Mouse (Mus musculus) limb, embryonic 10.5 days (tissue): ENCODE measurements around the gene Tespa1. TPM values are rescaled to one million over a fixed set of nuclear protein-coding genes. Genes with fewer than 3 reads are reported as not detected.
A peak's percentile ranks its signal among the peaks of the same experiment; 100 is the strongest.
"Not testable (repeated sequence)": the region's sequence is repeated elsewhere in the genome, so short reads cannot be mapped to it uniquely, and the experiment has no call there.

Experiments used
- DNase-seq: peaks from one replicate; pipeline ENCODE4 v3.0.0-alpha.2; 2017; ENCODE audit warnings: low spot score
- H3K27ac ChIP-seq: fragments of 300-500 bp; sonication (generic); 2 replicates; pipeline ENCODE4 v1.5.1; 2016; ENCODE audit warnings: mild to moderate bottlenecking
- H3K27me3 ChIP-seq: fragments of 300-500 bp; sonication (generic); 2 replicates; pipeline ENCODE4 v1.6.1; 2016; ENCODE audit warnings: low read depth, mild to moderate bottlenecking; ENCODE audit not compliant: poor library complexity, severe bottlenecking
- H3K36me3 ChIP-seq: fragments of 300-500 bp; sonication (generic); 2 replicates; pipeline ENCODE4 v1.6.1; 2016; ENCODE audit warnings: mild to moderate bottlenecking, moderate library complexity
- H3K4me1 ChIP-seq: fragments of 300-500 bp; sonication (generic); 2 replicates; pipeline ENCODE4 v1.6.1; 2016
- H3K4me3 ChIP-seq: fragments of 300-500 bp; sonication (generic); 2 replicates; pipeline ENCODE4 v1.5.1; 2016; ENCODE audit warnings: mild to moderate bottlenecking, moderate library complexity
- H3K9me3 ChIP-seq: fragments of 300-500 bp; sonication (generic); replicated peaks from 2 replicates; pipeline ENCODE4 v1.6.1; 2016; ENCODE audit warnings: mild to moderate bottlenecking
- WGBS: fragments of 180-500 bp; shearing (Covaris S2); methylation state at CpG from one replicate; pipeline ENCODE4 v1.1.7; 2016; 5-methylcytosine and 5-hydroxymethylcytosine counted together
- polyA plus RNA-seq: library from polyadenylated mRNA; unstranded; fragments of >200 nt; fragmentation: Nextera tagmentation; extraction: Ambion mirVana; gene quantifications from 2 replicates; pipeline ENCODE4 v1.2.1, GENCODE M21; 2016

Tespa1 gene
- polyA plus RNA-seq, result 0.19 TPM in 1 of 2 replicates, not detected in the other

DNA sequence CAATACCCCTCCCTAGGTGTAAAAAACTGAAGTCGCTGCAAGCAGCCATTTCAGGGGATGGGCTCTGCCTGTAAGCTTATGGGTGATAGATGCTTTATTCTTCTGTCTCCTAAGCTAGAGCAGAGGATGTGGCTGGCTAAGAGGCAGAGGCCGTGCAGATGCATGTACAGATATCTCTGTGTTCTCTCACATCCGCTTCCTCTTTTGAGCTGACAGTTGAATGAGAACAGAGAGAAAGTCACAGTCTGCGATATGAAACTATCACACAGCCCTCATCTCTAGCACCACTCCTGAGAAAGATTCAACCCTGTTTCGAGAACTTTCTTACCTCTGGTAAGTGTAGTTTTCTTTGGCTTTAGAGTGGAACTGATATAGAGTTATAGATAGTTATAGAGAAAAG lies at the start of gene Tespa1:
Gene Tespa1, plus strand, starts transcription at position 234 of the 400 bp plus-strand sequence.
- 87% methylated on average over 5 of the region's 5 CpGs for whole genome bisulfite sequencing
- H3K36me3 ChIP-seq, result no peaks in the 10 kb centered on the region
- H3K27ac ChIP-seq, result no peak within 1 kb of the TSS
- no peak within 1 kb of the TSS for H3K4me3 ChIP-seq
- H3K4me1 ChIP-seq, result no peaks in the 10 kb centered on the region
- DNase-seq, result no peak
- no peaks in the 10 kb centered on the region for H3K27me3 ChIP-seq
- H3K9me3 ChIP-seq, result no peaks in the 10 kb centered on the region

DNA sequence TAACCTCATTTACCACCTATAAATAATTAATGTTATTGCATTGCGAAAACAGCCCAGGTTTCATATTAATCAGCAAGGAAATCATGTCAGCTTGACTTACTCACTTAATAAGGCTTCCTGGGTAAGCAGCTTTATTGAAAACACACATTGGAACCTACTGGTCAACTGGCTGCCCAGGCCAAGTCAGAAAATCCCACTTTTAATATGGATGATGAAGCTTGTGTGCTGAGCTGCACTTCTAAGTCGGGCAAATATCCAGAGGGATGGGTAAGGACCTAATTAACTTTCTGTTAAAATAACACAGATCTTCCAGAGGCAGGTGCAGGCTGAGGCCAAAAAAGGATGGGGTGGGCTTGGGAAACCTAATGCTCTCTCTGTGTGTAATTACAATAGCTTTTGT lies 46.9 kb upstream of the Tespa1 start:
- Histone ChIP-seq H3K36me3 (no peaks in the 10 kb centered on the region), H3K27ac (no peak overlapping the region), H3K9me3 (no peaks in the 10 kb centered on the region), H3K4me3 (no peak overlapping the region), H3K27me3 (no peaks in the 10 kb centered on the region), H3K4me1 (no peaks in the 10 kb centered on the region)
- 74% methylated on average over 2 of the region's 2 CpGs for WGBS
- no peak for DNase-seq

DNA sequence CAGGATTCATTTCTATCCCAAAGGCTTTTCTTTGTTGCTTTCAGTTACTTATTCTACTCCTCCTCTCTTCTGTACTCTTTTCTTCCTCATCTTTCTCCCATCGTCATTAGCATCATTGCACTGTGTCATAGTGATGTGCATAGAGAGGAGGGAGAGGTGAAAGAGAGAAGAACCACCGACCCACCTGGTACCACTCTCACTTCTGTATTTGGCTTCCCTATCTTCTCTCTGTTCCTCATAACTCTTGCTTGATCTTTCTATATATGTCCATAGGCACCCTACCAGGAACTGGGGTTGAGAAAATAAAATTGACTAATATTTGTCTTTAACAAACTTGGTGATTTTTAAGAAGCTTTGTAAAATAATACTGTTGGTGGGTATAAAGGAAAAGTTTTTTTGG lies 46.2 kb upstream of the Tespa1 start:
- DNase-seq, result no peak
- Histone ChIP-seq H3K36me3 (no peaks in the 10 kb centered on the region), H3K4me1 (no peaks in the 10 kb centered on the region), H3K4me3 (no peak overlapping the region), H3K27me3 (no peaks in the 10 kb centered on the region), H3K9me3 (no peaks in the 10 kb centered on the region), H3K27ac (no peak overlapping the region)
- 82% methylated on average over 2 of the region's 2 CpGs for WGBS

DNA sequence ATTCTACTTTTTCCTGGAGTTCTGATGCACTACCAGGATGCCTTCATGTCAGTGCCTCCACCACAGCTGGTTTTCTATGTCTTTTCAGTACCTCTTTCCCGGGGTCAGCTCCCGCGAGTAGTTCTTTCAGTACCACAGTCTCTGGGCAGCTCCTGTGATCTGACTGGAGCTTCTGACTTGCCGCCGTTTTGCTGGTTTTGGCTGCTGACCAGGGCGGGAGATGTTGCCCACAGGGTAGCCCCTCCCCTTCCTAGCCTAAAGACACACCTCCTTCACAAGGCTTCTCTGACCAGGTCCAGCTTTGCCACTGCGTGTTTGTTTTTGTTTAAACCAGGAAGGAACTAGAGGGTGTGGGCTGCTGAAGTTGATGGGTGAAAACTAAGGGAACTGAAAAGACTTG lies 42.6 kb upstream of the Tespa1 start, which contains the start of gene Neurod4:
Gene Neurod4, minus strand, starts transcription at position 175 of the 400 bp plus-strand sequence.
- WGBS, result under 1% methylated on average over 7 of the region's 7 CpGs
- no peaks in the 10 kb centered on the region for H3K4me1 ChIP-seq
- DNase-seq, result peak; percentile 70
- no peak within 1 kb of the TSS for H3K27ac ChIP-seq
- no peak within 1 kb of the TSS for H3K4me3 ChIP-seq
- no peaks in the 10 kb centered on the region for H3K36me3 ChIP-seq
- no peaks in the 10 kb centered on the region for H3K9me3 ChIP-seq
- H3K27me3 ChIP-seq, result no peaks in the 10 kb centered on the region

DNA sequence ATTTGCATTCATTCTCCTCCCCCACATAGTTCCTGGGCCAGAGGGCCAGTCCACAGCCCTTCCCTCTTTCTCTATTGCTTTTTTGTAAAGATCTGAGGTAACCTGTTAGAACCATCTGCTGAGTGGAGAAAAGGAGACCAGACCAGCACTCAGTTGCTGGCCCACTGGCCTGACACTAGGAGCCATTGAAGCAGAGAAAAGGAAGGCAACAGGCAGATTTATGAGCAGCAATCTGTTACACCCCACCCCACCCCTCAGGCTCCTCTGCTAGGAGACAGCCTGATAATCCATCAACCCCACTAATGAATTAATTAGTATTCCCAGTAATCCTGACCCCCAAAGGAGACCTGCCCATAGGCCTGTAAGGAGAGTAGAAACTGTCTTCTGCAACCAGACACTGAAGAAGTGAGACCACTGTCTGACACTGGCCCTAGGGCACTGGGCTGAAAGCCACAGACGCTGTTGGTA lies 40.7 kb upstream of the Tespa1 start:
- WGBS, result 3% methylated on average over 1 of the region's 1 CpGs
- DNase-seq, result no peak
- no peaks in the 10 kb centered on the region for H3K27me3 ChIP-seq

DNA sequence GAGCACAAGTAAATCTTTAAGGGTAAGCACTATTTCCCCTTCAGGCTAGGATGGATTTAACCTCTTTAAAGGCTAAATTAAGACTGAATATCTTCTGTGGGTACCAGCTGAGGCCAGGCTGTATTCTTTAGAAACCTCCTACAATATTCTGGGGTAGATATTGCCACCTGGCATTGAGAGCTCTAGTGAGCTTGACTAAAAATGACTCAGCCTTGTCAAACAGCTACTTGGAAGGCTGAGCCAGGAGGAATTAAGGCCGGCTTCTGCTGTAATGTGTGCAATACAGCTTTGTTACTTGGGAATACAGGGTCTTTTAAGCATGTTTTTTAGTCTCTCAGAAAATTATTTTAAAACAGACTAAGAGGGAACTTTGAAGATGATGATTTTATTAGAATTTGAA lies 35.5 kb upstream of the Tespa1 start:
- Histone ChIP-seq H3K4me1 (no peaks in the 10 kb centered on the region), H3K4me3 (no peak overlapping the region), H3K9me3 (no peaks in the 10 kb centered on the region), H3K27me3 (no peaks in the 10 kb centered on the region), H3K27ac (no peak overlapping the region), H3K36me3 (no peaks in the 10 kb centered on the region)
- WGBS, result 71% methylated on average over 1 of the region's 1 CpGs
- DNase-seq, result no peak

More for the DNA sequence above, 40.7 kb upstream of the Tespa1 start:
- H3K4me3 ChIP-seq, result no peak overlapping the region
- H3K9me3 ChIP-seq, result no peaks in the 10 kb centered on the region
- H3K4me1 ChIP-seq, result no peaks in the 10 kb centered on the region
- H3K27ac ChIP-seq, result no peak overlapping the region
- H3K36me3 ChIP-seq, result no peaks in the 10 kb centered on the region

DNA sequence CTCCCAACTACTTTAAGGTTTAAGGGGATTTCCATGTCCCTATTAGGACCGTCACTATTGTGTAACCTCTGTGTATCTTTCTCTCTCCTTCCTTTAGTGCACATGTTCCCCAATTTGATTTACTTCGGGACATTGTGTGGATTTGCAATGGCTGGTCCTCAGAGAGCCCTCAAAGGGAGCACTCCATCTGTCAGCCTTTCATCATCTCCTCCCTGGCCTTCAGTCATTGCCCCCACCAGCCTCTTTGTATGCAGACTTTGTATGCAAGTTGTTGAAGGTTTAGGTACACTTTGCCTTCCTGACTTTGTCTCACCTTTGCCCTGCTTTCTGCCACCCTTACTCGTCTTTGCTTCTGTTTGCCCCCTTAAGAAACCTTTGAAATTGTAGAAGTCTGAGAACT lies 34.7 kb upstream of the Tespa1 start:
- no peaks in the 10 kb centered on the region for H3K4me1 ChIP-seq
- no peaks in the 10 kb centered on the region for H3K9me3 ChIP-seq
- H3K27ac ChIP-seq, result no peak overlapping the region
- WGBS, result 66% methylated on average over 3 of the region's 3 CpGs
- DNase-seq, result no peak
- no peaks in the 10 kb centered on the region for H3K36me3 ChIP-seq
- no peaks in the 10 kb centered on the region for H3K27me3 ChIP-seq
- H3K4me3 ChIP-seq, result no peak overlapping the region

DNA sequence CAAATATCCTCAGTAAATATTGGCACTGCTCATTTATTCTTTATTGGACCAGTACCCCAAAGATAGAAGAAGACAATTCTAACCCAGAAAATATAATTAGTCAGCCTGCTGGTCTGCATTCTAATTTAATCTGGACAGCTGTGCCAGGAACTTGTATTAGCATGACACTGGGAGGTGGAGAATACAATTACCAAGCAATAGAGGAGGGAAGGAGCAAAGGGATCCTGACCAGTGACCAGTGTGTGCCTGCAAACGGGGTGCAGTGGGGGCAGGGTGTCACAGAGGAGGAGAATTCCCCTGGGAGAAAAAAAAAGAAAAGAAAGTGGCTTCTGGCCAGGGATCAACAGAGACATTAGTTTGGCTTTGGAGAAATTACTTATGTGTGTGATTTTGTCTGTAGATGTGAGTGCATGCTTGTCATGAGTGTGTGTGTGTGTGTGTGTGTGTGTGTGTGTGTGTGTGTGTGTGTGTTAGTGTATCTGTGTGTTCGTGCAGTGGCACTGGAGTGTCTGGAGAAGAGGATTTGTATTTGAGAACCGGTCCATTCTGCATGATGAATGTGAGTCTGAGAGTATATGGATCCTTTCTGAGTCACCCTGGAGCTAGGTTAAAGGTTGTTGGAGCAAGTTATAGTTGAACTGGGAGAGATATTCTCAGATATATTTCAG lies 28.8 kb upstream of the Tespa1 start:
- no peaks in the 10 kb centered on the region for H3K36me3 ChIP-seq
- H3K9me3 ChIP-seq, result no peaks in the 10 kb centered on the region
- H3K27me3 ChIP-seq, result no peaks in the 10 kb centered on the region
- 14% methylated on average over 3 of the region's 3 CpGs for WGBS
- H3K4me1 ChIP-seq, result no peaks in the 10 kb centered on the region
- no peak overlapping the region for H3K4me3 ChIP-seq
- H3K27ac ChIP-seq, result no peak overlapping the region
- no peak for DNase-seq

DNA sequence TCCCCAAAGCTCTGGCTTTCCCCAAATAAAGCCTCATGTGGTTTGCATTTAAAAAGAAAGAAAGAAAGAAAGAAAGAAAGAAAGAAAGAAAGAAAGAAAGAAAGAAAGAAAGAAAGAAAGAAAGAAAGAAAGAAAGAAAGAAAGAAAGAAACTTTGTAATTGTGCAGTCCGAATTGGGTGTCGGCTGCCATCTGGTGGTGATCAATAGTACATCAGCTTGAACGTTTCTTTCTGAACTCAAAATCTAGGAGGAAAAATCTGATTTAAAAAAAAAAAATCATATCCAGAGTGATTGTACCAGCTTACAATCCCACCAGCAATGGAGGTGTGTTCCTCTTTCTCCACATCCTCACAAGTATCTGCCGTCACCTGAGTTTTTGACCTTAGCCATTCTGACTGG lies 23.9 kb upstream of the Tespa1 start:
- not testable (repeated sequence) for H3K4me1 ChIP-seq, H3K4me3 ChIP-seq, DNase-seq, H3K9me3 ChIP-seq, H3K27ac ChIP-seq, H3K36me3 ChIP-seq, H3K27me3 ChIP-seq
- 25% methylated on average over 4 of the region's 4 CpGs for WGBS

DNA sequence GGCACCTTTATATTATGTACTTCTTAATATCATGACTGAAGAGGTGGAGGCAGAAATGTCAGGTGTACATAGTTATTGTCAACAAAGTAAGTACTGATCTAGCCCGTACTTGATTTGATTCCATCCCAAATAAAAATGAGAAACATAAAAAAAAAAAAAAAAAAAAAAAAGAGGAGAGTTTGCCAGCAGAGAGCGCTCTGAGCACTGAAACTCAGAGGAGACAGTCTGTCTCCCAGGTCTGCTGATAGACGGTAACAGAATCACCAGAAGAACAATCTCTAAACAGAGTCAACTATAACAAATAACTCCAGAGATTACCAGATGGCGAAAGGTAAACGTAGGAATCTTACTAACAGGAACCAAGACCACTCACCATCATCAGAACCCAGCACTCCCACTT lies 18.5 kb upstream of the Tespa1 start:
- H3K9me3 ChIP-seq, DNase-seq, H3K4me3 ChIP-seq, H3K4me1 ChIP-seq, H3K36me3 ChIP-seq, H3K27me3 ChIP-seq, H3K27ac ChIP-seq: not testable (repeated sequence)
- 86% methylated on average over 5 of the region's 5 CpGs for WGBS

DNA sequence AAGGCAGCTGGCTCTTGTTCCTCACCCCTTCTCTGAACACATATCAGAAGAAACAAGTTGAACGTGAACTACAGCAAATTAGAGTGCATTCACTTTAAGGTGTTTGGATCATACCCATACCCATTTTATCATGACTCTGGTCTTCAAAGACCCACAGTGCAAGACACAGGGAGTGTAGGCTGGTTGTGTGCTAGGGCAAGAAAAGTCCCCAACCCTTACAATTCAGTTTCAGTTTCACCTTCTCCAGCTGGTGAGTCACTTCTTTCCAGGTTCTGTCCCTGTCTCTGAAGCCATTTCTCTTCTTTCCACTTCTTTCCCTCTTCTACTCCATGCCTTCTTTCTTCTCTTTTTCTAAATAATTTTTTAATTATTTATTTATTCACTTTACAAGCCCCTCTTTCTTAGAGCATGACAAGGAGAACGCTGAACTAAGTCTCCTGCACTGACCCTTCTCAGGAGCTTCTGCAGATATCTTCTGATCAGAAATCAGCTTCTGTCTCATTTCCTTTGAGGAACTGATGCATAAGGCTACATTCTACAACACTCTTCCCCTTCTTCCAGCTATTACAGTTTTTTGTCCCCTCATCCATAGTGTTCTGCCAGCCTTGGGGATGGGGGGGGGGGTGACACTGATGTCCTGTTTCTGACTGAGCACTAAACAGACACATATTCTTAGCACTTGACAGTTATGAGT lies 11.0 kb upstream of the Tespa1 start:
- no peaks in the 10 kb centered on the region for H3K36me3 ChIP-seq
- no peaks in the 10 kb centered on the region for H3K9me3 ChIP-seq
- H3K4me3 ChIP-seq, result no peak overlapping the region
- WGBS, result 89% methylated on average over 2 of the region's 2 CpGs
- no peak overlapping the region for H3K27ac ChIP-seq
- H3K27me3 ChIP-seq, result no peaks in the 10 kb centered on the region
- no peaks in the 10 kb centered on the region for H3K4me1 ChIP-seq
- DNase-seq, result no peak

DNA sequence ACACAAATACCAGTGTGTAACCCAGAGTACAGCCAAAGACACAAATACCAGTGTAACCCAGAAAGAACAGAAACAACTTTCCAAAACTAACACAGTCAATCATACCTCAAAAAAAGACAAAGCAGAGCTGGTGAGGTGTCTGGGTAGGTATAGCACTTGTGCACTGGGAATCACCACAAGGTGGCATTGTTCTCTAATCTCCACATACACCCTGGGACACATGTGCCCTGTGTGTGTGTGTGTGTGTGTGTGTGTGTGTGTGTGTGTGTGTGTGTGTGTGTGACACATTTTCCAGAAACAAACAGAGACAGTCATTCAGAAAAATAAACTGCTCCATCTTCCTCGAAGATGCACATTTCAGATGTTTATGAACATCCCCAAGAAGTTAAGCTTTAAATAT lies 9.1 kb upstream of the Tespa1 start:
- no peak for DNase-seq
- H3K27me3 ChIP-seq, result no peaks in the 10 kb centered on the region
- H3K27ac ChIP-seq, result no peak overlapping the region
- no peaks in the 10 kb centered on the region for H3K36me3 ChIP-seq
- no peak overlapping the region for H3K4me3 ChIP-seq
- no peaks in the 10 kb centered on the region for H3K9me3 ChIP-seq
- WGBS, result 55% methylated on average over 1 of the region's 1 CpGs
- no peaks in the 10 kb centered on the region for H3K4me1 ChIP-seq

DNA sequence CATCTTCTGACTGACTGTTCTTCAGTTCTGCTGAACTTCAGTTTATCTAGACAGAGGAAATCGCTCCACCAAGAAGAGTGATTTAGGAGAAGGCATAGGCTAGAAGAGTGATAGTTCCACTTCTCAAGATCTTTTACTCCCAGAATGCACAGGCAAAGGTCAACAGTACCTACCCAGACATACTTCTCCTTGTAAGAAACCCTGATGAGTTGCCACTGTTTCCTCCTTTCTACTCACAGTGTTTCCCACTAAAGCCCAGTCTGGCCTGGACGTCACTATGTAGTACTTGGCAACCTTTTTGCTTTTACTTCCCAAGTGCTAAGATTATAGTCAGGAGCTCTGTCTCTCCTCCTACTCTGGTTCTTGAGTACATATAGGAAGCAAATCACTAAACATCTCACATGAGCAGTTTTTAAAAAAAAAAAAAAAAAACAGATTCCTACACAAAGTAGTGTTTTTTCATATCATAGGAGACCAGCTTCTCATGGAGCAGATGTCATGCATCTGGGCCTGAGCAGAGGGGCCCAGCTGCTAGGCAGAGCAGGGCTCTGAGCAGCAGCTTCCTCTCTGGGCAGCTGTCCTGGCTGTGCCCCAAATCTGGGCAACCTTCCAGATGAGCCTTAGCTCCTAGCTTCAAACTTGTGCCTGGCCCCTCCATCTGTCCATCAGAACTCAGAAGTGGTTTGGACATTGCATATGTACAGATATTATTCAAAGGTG lies 8.4 kb upstream of the Tespa1 start:
- Histone ChIP-seq H3K27ac (no peak overlapping the region), H3K4me3 (no peak overlapping the region), H3K4me1 (no peaks in the 10 kb centered on the region), H3K27me3 (no peaks in the 10 kb centered on the region), H3K36me3 (no peaks in the 10 kb centered on the region), H3K9me3 (no peaks in the 10 kb centered on the region)
- WGBS, result 74% methylated on average over 2 of the region's 2 CpGs
- no peak for DNase-seq
